Mouse (Mus musculus) stomach, postnatal 0 days (tissue): ENCODE measurements at regions not wholly inside any gene's neighbourhood (a gene's known extent, or its start where the extent isn't known, plus 50 kb on each side); places are given as distances from the start of the nearest gene placed in this dataset.

Experiments used
- ATAC-seq: fragments of 200-750 bp; cut with Nextera tagmentation; 2 replicates; pipeline ENCODE4 v1.8.0; 2017; ENCODE audit not compliant: low FRiP score, low TSS enrichment
- DNase-seq: peaks from one replicate; pipeline ENCODE4 v3.0.0-alpha.2; 2016; ENCODE audit warnings: low spot score
- H3K27ac ChIP-seq: fragments of 300-500 bp; sonication (generic); replicated peaks from 2 replicates; pipeline ENCODE4 v1.5.1; 2014; ENCODE audit warnings: mild to moderate bottlenecking, control low read depth
- H3K27me3 ChIP-seq: fragments of 300-500 bp; sonication (generic); 2 replicates; pipeline ENCODE4 v1.6.1; 2014; ENCODE audit warnings: low read length; ENCODE audit not compliant: control insufficient read depth, insufficient read depth
- H3K36me3 ChIP-seq: fragments of 300-500 bp; sonication (generic); 2 replicates; pipeline ENCODE4 v1.6.1; 2014; ENCODE audit warnings: low read length, mixed read lengths; ENCODE audit not compliant: control insufficient read depth, insufficient read depth
- H3K4me1 ChIP-seq: fragments of 300-500 bp; sonication (generic); replicated peaks from 2 replicates; pipeline ENCODE4 v1.6.1; 2014; ENCODE audit warnings: antibody characterized with exemption; ENCODE audit not compliant: control insufficient read depth, insufficient read depth
- H3K4me2 ChIP-seq: fragments of 300-500 bp; sonication (generic); replicated peaks from 2 replicates; pipeline ENCODE4 v1.6.1; 2014; ENCODE audit warnings: low read depth, mild to moderate bottlenecking, control low read depth, moderate library complexity
- H3K4me3 ChIP-seq: fragments of 300-500 bp; sonication (generic); 2 replicates; pipeline ENCODE4 v1.5.1; 2014; ENCODE audit warnings: low read depth, low read length, control low read depth
- H3K9ac ChIP-seq: fragments of 300-500 bp; sonication (generic); 2 replicates; pipeline ENCODE4 v1.6.1; 2014; ENCODE audit warnings: mild to moderate bottlenecking, low read length, control low read depth, mixed read lengths
- H3K9me3 ChIP-seq: fragments of 300-500 bp; sonication (generic); 2 replicates; pipeline ENCODE4 v1.6.1; 2016; ENCODE audit warnings: low read length; ENCODE audit not compliant: control insufficient read depth
- CTCF ChIP-seq: IDR thresholded peaks from 2 replicates; pipeline ENCODE4 v1.5.1; 2016; ENCODE audit warnings: antibody characterized with exemption, low read depth, mild to moderate bottlenecking, moderate library complexity
- EP300 ChIP-seq: optimal IDR thresholded peaks from 2 replicates; pipeline ENCODE3; 2016; ENCODE audit warnings: antibody characterized with exemption
- WGBS: fragments of 180-500 bp; shearing (Covaris S2); extraction: QIAGEN DNeasy Blood & Tissue Kit; methylation state at CpG from one replicate; pipeline ENCODE4 v1.1.7; 2014; 5-methylcytosine and 5-hydroxymethylcytosine counted together

DNA sequence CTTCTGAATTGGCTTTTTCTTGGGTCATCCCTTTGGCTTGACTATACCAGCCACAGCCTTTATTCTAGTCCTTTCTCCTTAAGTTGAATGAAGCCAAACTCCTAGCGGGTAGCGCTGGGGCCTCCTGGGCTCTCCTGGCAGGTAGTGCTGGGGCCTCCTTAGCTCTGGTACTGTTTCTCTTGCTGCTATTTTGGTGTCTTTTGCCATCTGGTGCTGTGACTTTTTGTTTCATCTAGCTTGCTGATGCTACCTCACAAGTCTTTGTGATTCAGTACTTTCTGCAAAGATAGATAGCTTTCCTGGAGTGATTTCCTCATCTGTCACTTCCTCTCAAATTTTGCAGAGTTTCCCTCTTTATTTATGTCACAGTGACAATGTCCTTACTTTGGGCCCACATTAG is 90.1 kb downstream of the Tmem200c start:
- H3K4me3 ChIP-seq: no peak overlapping the region
- DNase-seq (no peak), ATAC-seq (no peak)
- 95% methylated on average over 2 of the region's 2 CpGs for WGBS
- H3K27me3 ChIP-seq: no peaks in the 10 kb centered on the region
- H3K9me3 ChIP-seq: no peaks in the 10 kb centered on the region
- H3K4me2 ChIP-seq: no peak overlapping the region
- no peaks in the 10 kb centered on the region for H3K36me3 ChIP-seq
- TF ChIP-seq CTCF (no peak), EP300 (no peak)
- no peak overlapping the region for H3K9ac ChIP-seq
- no peaks in the 10 kb centered on the region for H3K4me1 ChIP-seq
- H3K27ac ChIP-seq: no peak overlapping the region

DNA sequence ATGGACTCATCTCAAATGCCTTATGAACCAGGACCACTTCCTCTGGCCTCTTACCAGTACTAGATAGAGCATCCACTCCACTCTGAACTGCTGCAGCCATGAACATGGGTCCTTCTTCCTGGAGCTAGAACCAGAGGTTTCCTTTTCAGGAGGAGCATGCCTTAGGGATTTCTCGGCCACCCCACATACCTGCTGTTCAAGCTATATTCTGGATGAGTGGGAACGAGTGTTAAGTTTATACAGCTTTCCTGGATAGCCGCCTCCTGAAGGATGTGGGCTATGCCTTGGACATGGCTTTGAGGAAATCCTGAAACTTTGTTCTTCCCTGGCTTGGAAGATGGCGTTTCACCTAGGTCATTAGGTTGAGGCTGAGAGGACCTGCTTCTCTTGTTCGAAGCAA is 91.8 kb downstream of the Tmem200c start:
- H3K36me3 ChIP-seq: no peaks in the 10 kb centered on the region
- TF ChIP-seq CTCF: no peak
- TF ChIP-seq EP300: no peak
- no peaks in the 10 kb centered on the region for H3K9me3 ChIP-seq
- H3K4me3 ChIP-seq: no peak overlapping the region
- no peaks in the 10 kb centered on the region for H3K4me1 ChIP-seq
- no peaks in the 10 kb centered on the region for H3K27me3 ChIP-seq
- H3K4me2 ChIP-seq: no peak overlapping the region
- ATAC-seq (no peak), DNase-seq (no peak)
- 85% methylated on average over 5 of the region's 5 CpGs for WGBS
- H3K27ac ChIP-seq: no peak overlapping the region
- H3K9ac ChIP-seq: no peak overlapping the region

DNA sequence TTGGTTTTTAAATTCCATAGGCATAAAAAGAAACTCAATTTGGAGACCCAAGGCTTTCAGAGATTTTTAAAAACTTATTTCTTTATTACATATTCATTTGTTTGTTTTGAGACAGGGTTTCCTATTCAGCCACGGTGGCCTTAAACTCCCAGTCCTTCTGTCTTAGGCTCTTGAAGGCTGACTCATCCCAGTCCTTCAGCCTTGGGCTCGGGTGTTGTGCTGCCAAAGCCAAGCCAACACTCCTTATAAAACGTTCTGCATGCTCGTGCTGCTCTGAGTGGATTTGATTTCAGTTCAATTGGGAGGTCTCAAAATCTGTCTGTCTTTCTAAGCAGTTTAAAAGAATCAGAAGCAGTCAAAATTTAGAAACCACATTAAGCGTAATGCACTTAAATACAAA is 96.8 kb downstream of the Tmem200c start:
- Histone ChIP-seq H3K36me3 (no peaks in the 10 kb centered on the region), H3K9ac (no peak overlapping the region), H3K4me2 (no peak overlapping the region), H3K4me1 (no peaks in the 10 kb centered on the region), H3K27me3 (no peaks in the 10 kb centered on the region), H3K9me3 (no peaks in the 10 kb centered on the region), H3K4me3 (no peak overlapping the region), H3K27ac (no peak overlapping the region)
- TF ChIP-seq CTCF (no peak), EP300 (no peak)
- ATAC-seq: no peak
- 60% methylated on average over 5 of the region's 5 CpGs for WGBS
- no peak for DNase-seq

DNA sequence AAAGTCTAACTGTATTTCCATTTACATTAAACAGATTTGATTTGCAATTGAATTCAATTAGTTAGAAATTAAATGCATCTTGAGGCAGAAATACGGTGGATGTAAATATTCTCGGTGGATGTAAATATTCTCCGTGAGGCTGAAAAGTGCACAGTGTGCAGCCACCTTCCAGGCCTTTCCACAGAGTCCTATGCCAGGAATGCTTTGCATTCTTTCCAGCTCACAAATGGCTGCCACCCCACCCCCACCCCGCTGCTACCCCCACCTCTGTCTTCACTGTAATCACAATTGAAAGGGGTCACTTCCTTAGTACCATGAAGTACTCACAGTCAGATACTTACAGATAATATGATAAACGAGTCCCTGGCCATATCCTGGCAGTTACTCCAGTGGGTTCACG is 101.0 kb downstream of the Tmem200c start:
- Histone ChIP-seq H3K4me1 (no peaks in the 10 kb centered on the region), H3K9me3 (no peaks in the 10 kb centered on the region), H3K27ac (no peak overlapping the region), H3K36me3 (no peaks in the 10 kb centered on the region), H3K27me3 (no peaks in the 10 kb centered on the region), H3K4me3 (no peak overlapping the region), H3K4me2 (no peak overlapping the region), H3K9ac (no peak overlapping the region)
- TF ChIP-seq EP300 (no peak), CTCF (no peak)
- DNase-seq (no peak), ATAC-seq (no peak)
- 34% methylated on average over 6 of the region's 6 CpGs for WGBS

DNA sequence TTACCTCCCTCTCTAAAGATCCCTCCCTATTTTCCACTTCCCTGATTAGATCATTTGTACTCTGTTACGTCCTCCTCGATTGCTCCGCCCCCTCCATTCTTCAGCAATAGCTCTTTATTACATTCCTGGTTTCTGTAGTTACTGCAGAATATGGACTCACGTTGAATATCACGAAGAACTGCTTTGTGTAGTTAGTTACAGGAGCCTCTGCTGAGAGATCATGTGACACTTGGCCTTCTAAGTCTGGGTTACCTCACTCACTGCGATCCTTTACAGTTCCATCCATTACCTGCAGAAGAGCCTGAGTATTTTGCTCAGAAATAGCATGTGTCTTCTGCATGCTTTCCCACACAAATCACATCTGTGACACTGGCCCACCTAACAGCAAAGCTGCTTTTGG is 102.3 kb downstream of the Tmem200c start:
- Histone ChIP-seq H3K27ac (no peak overlapping the region), H3K9me3 (no peaks in the 10 kb centered on the region), H3K4me1 (no peaks in the 10 kb centered on the region), H3K36me3 (no peaks in the 10 kb centered on the region), H3K27me3 (no peaks in the 10 kb centered on the region), H3K4me3 (no peak overlapping the region), H3K4me2 (no peak overlapping the region), H3K9ac (no peak overlapping the region)
- DNase-seq (no peak), ATAC-seq (no peak)
- WGBS: 58% methylated on average over 6 of the region's 6 CpGs
- TF ChIP-seq CTCF: no peak
- TF ChIP-seq EP300: no peak

DNA sequence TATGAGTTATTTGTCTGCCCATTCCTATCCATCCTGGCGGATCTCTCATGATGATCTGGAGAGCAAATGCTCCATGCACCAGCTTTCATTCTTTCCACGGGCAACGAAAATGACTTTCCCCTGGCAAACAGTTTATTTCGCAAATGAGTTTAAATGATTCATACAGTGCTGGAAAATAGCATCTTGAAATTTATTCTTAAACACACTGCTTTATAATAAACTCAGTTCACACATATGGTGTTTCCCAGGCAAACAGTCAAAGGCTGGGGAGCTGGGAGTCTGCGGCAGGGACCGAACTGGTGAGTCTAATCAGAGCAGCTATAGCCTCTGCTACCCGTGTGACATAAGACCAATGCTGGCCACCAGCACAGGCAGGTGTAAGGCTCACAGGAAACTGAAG is 106.8 kb downstream of the Tmem200c start:
- Histone ChIP-seq H3K36me3 (no peaks in the 10 kb centered on the region), H3K4me3 (no peak overlapping the region), H3K4me1 (no peaks in the 10 kb centered on the region), H3K27me3 (no peaks in the 10 kb centered on the region), H3K27ac (no peak overlapping the region), H3K4me2 (no peak overlapping the region), H3K9ac (no peak overlapping the region), H3K9me3 (no peaks in the 10 kb centered on the region)
- ATAC-seq (no peak), DNase-seq (no peak)
- WGBS: 86% methylated on average over 7 of the region's 7 CpGs
- no peak for TF ChIP-seq EP300
- no peak for TF ChIP-seq CTCF
